ENCODE assay signal across 8 mouse cellular contexts in genomic region chr6:124757351-124757880, GRCm38 (mm10). TPM values are rescaled to one million over a fixed set of nuclear protein-coding genes. Genes with fewer than 3 reads are reported as not detected.
A peak's percentile ranks its signal among the peaks of the same experiment; 100 is the strongest.
DNase-seq lines count a peak whose midpoint lies in the region; ATAC-seq and TF ChIP-seq lines count a peak whose summit lies in the region.

No protein-coding gene starts in this region.

- peaks cover 20% of the 10 kb centered on the region for H3K4me1 ChIP-seq in lung, postnatal 0 days (ENCODE audit: insufficient read depth, low read depth, low read length)
- H3K4me1 ChIP-seq in forebrain, embryonic 10.5 days = peaks cover 54% of the 10 kb centered on the region
- H3K4me1 ChIP-seq in limb, embryonic 10.5 days = peaks cover 48% of the 10 kb centered on the region
- peaks cover 22% of the 10 kb centered on the region for H3K4me1 ChIP-seq in olfactory bulb, adult 2 months (ENCODE audit: control insufficient read depth, insufficient read depth, low read length)

- DNase-seq in lung, postnatal 0 days (ENCODE audit: low spot score) = no peak
- no peak for DNase-seq in lung, adult 18-20 months
- no peak for DNase-seq in forebrain, embryonic 10.5 days (ENCODE audit: extremely low spot score, low spot score)
- DNase-seq in limb, embryonic 10.5 days (ENCODE audit: low spot score) = no peak
- DNase-seq in cerebellum, adult 8-10 months = no peak
- DNase-seq in frontal cortex, postnatal 25 days (ENCODE audit: low spot score in 2 of 2) = no peak

- H3K27ac ChIP-seq in lung, postnatal 0 days (ENCODE audit: low read length) = peak overlapping the region; percentile 97
- H3K27ac ChIP-seq in forebrain, embryonic 10.5 days = peak overlapping the region; percentile 99
- H3K27ac ChIP-seq in limb, embryonic 10.5 days = peak overlapping the region; percentile 99
- H3K27ac ChIP-seq in olfactory bulb, adult 2 months (ENCODE audit: insufficient read depth, low read depth, low read length) = peak overlapping the region; percentile 79

- H3K36me3 ChIP-seq in lung, postnatal 0 days (ENCODE audit: insufficient read depth, low read length) = no peaks in the 10 kb centered on the region
- H3K36me3 ChIP-seq in forebrain, embryonic 10.5 days (replicated peaks) = peaks cover 14% of the 10 kb centered on the region
- H3K36me3 ChIP-seq in limb, embryonic 10.5 days = peaks cover 11% of the 10 kb centered on the region

- WGBS in lung, postnatal 0 days = 9% methylated on average over 5 of the region's 5 CpGs
- 4% methylated on average over 5 of the region's 5 CpGs for WGBS in forebrain, embryonic 10.5 days
- WGBS in limb, embryonic 10.5 days = 12% methylated on average over 5 of the region's 5 CpGs
- 5% methylated on average over 5 of the region's 5 CpGs for WGBS in olfactory bulb, adult 2 months

- H3K4me3 ChIP-seq in lung, postnatal 0 days (ENCODE audit: low read depth, low read length) = peak overlapping the region; percentile 93
- peak overlapping the region; percentile 91 for H3K4me3 ChIP-seq in forebrain, embryonic 10.5 days
- H3K4me3 ChIP-seq in limb, embryonic 10.5 days = peak overlapping the region; percentile 91
- peak overlapping the region; percentile 98 for H3K4me3 ChIP-seq in olfactory bulb, adult 2 months (ENCODE audit: insufficient read depth, low read depth, low read length)

- no peak for TF ChIP-seq CTCF in lung, postnatal 0 days (IDR thresholded peaks at IDR 0.05)
- TF ChIP-seq CTCF in olfactory bulb, adult 2 months (IDR thresholded peaks at IDR 0.05; ENCODE audit: insufficient read depth, low read depth, low read length) = no peak

- ATAC-seq in lung, postnatal 0 days = no peak
- no peak for ATAC-seq in megakaryocyte progenitor cell, adult 5-6 weeks (replicated peaks; ENCODE audit: poor library complexity)

- peak overlapping the region; percentile 64 for H3K4me2 ChIP-seq in lung, postnatal 0 days (replicated peaks; ENCODE audit: low read depth, low read length)

- H3K9me3 ChIP-seq in lung, postnatal 0 days (ENCODE audit: low read length) = no peaks in the 10 kb centered on the region
- H3K9me3 ChIP-seq in forebrain, embryonic 10.5 days = no peaks in the 10 kb centered on the region
- no peaks in the 10 kb centered on the region for H3K9me3 ChIP-seq in limb, embryonic 10.5 days (replicated peaks)

- 0 out of 2 replicates have a peak overlapping the region, but pooled peaks have one; percentile 86 for H3K9ac ChIP-seq in lung, postnatal 0 days (replicated peaks; ENCODE audit: low read depth)

- no peaks in the 10 kb centered on the region for H3K27me3 ChIP-seq in lung, postnatal 0 days (replicated peaks; ENCODE audit: insufficient read depth, low read length)
- H3K27me3 ChIP-seq in forebrain, embryonic 10.5 days (ENCODE audit: poor library complexity, severe bottlenecking) = no peaks in the 10 kb centered on the region; the same call in 1 of the 2 replicates
- peaks cover 22% of the 10 kb centered on the region for H3K27me3 ChIP-seq in limb, embryonic 10.5 days (ENCODE audit: low read depth, poor library complexity, severe bottlenecking)

- no peak for TF ChIP-seq POLR2A in olfactory bulb, adult 2 months (IDR thresholded peaks at IDR 0.05; ENCODE audit: insufficient read depth, low read depth, low read length)

- no peak for TF ChIP-seq EP300 in lung, postnatal 0 days (IDR thresholded peaks at IDR 0.05)

RNA-seq across cellular contexts. Expression of gene Atn1, which starts 1.1 kb away (rescaled TPM):
- 9.6 and 11.2 TPM in 2 replicates for polyA plus RNA-seq in lung, postnatal 0 days (2015; fragmentation: Nextera tagmentation; extraction: Ambion mirVana)
- polyA plus RNA-seq in forebrain, embryonic 10.5 days (2016; fragmentation: Nextera tagmentation; extraction: Ambion mirVana) = 12.5 and 14.2 TPM in 2 replicates
- 12.9 and 14.8 TPM in 2 replicates for polyA plus RNA-seq in limb, embryonic 10.5 days (2016; fragmentation: Nextera tagmentation; extraction: Ambion mirVana)
- not detected in 2 replicates for polyA plus RNA-seq in olfactory bulb, adult 2 months (2012; ENCODE audit: insufficient read depth, insufficient read length, low replicate concordance, missing spikeins)
- 25.2 and 25.7 TPM in 2 replicates for total RNA-seq in megakaryocyte progenitor cell, adult 5-6 weeks (2015)
- total RNA-seq in megakaryocyte progenitor cell, adult 5-6 weeks (2017) = 1.2 and 2.9 TPM in 2 replicates

RNA-seq across cellular contexts. Expression of gene Gm45234, which starts 1.6 kb away (rescaled TPM):
- polyA plus RNA-seq in lung, postnatal 0 days (2015; fragmentation: Nextera tagmentation; extraction: Ambion mirVana) = not detected in 2 replicates
- not detected in 2 replicates for polyA plus RNA-seq in forebrain, embryonic 10.5 days (2016; fragmentation: Nextera tagmentation; extraction: Ambion mirVana)
- polyA plus RNA-seq in limb, embryonic 10.5 days (2016; fragmentation: Nextera tagmentation; extraction: Ambion mirVana) = not detected in 2 replicates
- not detected in 2 replicates for polyA plus RNA-seq in olfactory bulb, adult 2 months (2012; ENCODE audit: insufficient read depth, insufficient read length, low replicate concordance, missing spikeins)
- not detected in 2 replicates for total RNA-seq in megakaryocyte progenitor cell, adult 5-6 weeks (2015)
- not detected in 2 replicates for total RNA-seq in megakaryocyte progenitor cell, adult 5-6 weeks (2017)

RNA-seq across cellular contexts. Expression of gene Eno2, which starts 12.1 kb away (rescaled TPM):
- polyA plus RNA-seq in lung, postnatal 0 days (2015; fragmentation: Nextera tagmentation; extraction: Ambion mirVana) = 1.2 and 1.5 TPM in 2 replicates
- polyA plus RNA-seq in forebrain, embryonic 10.5 days (2016; fragmentation: Nextera tagmentation; extraction: Ambion mirVana) = 4.0 and 4.4 TPM in 2 replicates
- polyA plus RNA-seq in limb, embryonic 10.5 days (2016; fragmentation: Nextera tagmentation; extraction: Ambion mirVana) = 0.69 and 1.5 TPM in 2 replicates
- polyA plus RNA-seq in olfactory bulb, adult 2 months (2012; ENCODE audit: insufficient read depth, insufficient read length, low replicate concordance, missing spikeins) = 916 and 939 TPM in 2 replicates
- total RNA-seq in megakaryocyte progenitor cell, adult 5-6 weeks (2015) = not detected in 2 replicates
- not detected in 2 replicates for total RNA-seq in megakaryocyte progenitor cell, adult 5-6 weeks (2017)

RNA-seq across cellular contexts. Expression of gene Grcc10, which starts 16.2 kb away (rescaled TPM):
- polyA plus RNA-seq in lung, postnatal 0 days (2015; fragmentation: Nextera tagmentation; extraction: Ambion mirVana) = 332 and 367 TPM in 2 replicates
- 397 and 415 TPM in 2 replicates for polyA plus RNA-seq in forebrain, embryonic 10.5 days (2016; fragmentation: Nextera tagmentation; extraction: Ambion mirVana)
- 384 and 460 TPM in 2 replicates for polyA plus RNA-seq in limb, embryonic 10.5 days (2016; fragmentation: Nextera tagmentation; extraction: Ambion mirVana)
- polyA plus RNA-seq in olfactory bulb, adult 2 months (2012; ENCODE audit: insufficient read depth, insufficient read length, low replicate concordance, missing spikeins) = 1,072 TPM in 1 of 2 replicates, not detected in the other
- total RNA-seq in megakaryocyte progenitor cell, adult 5-6 weeks (2015) = 171 and 179 TPM in 2 replicates
- 99.5 and 133 TPM in 2 replicates for total RNA-seq in megakaryocyte progenitor cell, adult 5-6 weeks (2017)

RNA-seq across cellular contexts. Expression of gene Ptpn6, which starts 18.9 kb away (rescaled TPM):
- 24.0 and 27.8 TPM in 2 replicates for polyA plus RNA-seq in lung, postnatal 0 days (2015; fragmentation: Nextera tagmentation; extraction: Ambion mirVana)
- 4.8 and 5.2 TPM in 2 replicates for polyA plus RNA-seq in forebrain, embryonic 10.5 days (2016; fragmentation: Nextera tagmentation; extraction: Ambion mirVana)
- polyA plus RNA-seq in limb, embryonic 10.5 days (2016; fragmentation: Nextera tagmentation; extraction: Ambion mirVana) = 6.2 and 7.6 TPM in 2 replicates
- not detected in 2 replicates for polyA plus RNA-seq in olfactory bulb, adult 2 months (2012; ENCODE audit: insufficient read depth, insufficient read length, low replicate concordance, missing spikeins)
- total RNA-seq in megakaryocyte progenitor cell, adult 5-6 weeks (2015) = 115 and 121 TPM in 2 replicates
- 398 and 466 TPM in 2 replicates for total RNA-seq in megakaryocyte progenitor cell, adult 5-6 weeks (2017)

Comparison
In these comparisons a context has a peak if more than half of its experiments do, and no peak if none do; other contexts are left out.
1. RNA of gene Atn1, which starts 1.1 kb away (polyA plus RNA-seq): 12.9 to 14.8 TPM in limb, embryonic 10.5 days, 12.5 to 14.2 TPM in forebrain, embryonic 10.5 days and 9.6 to 11.2 TPM in lung, postnatal 0 days; not detected in olfactory bulb, adult 2 months; every median in the first group is over 10 times any median in the second.
2. RNA of gene Eno2, which starts 12.1 kb away (polyA plus RNA-seq): 916 to 939 TPM in olfactory bulb, adult 2 months; 4.0 to 4.4 TPM in forebrain, embryonic 10.5 days, 1.2 to 1.5 TPM in lung, postnatal 0 days and 0.69 to 1.5 TPM in limb, embryonic 10.5 days; every median in the first group is over 100 times any median in the second.
3. Peak in every context shown above with its lines, with median percentiles within 50 percentile points of each other: H3K27ac ChIP-seq and H3K4me3 ChIP-seq.